Mouse (Mus musculus) CH12.LX (cell line): ENCODE measurements around the gene Cfap77. TPM values are rescaled to one million over a fixed set of nuclear protein-coding genes. Genes with fewer than 3 reads are reported as not detected.

Source experiments
- DNase-seq: peaks from one replicate; pipeline ENCODE4 v3.0.0-alpha.2; 2013; ENCODE audit errors: extremely low read depth
- H3K27ac ChIP-seq: 2 replicates; pipeline ENCODE4 v1.5.1; 2012; ENCODE audit warnings: low read depth, mild to moderate bottlenecking, control low read depth, moderate library complexity; ENCODE audit not compliant: insufficient read depth
- H3K27me3 ChIP-seq: replicated peaks from 2 replicates; pipeline ENCODE3; 2012; ENCODE audit warnings: inconsistent platforms
- H3K36me3 ChIP-seq, 2 experiments: replicated peaks in 1 of 2; 2 replicates each; pipeline versions ENCODE3 to v1.6.1; 2012; ENCODE audit warnings: inconsistent platforms in 1 of 2, low read length in 1 of 2, mild to moderate bottlenecking in 1 of 2, mixed read lengths in 1 of 2, moderate library complexity in 1 of 2; ENCODE audit not compliant: control insufficient read depth in 1 of 2, insufficient read depth in 1 of 2
- H3K4me1 ChIP-seq, 2 experiments: 2 replicates each; pipeline ENCODE4 v1.6.1; 2012; ENCODE audit warnings: inconsistent platforms in 1 of 2, moderate library complexity in 1 of 2; ENCODE audit not compliant: insufficient read depth in 2 of 2, control insufficient read depth in 1 of 2
- H3K4me2 ChIP-seq: 2 replicates; pipeline ENCODE4 v1.6.1; 2012; ENCODE audit warnings: low read depth, mild to moderate bottlenecking, control low read depth; ENCODE audit not compliant: poor library complexity, insufficient read depth, severe bottlenecking
- H3K4me3 ChIP-seq, 3 experiments: fragments of 150-350 bp in 1 of 3; sonication (generic) in 1 of 3; replicated peaks in 1 of 3; 2 replicates each; pipeline versions ENCODE3 to v1.5.1; 2011 to 2012; ENCODE audit warnings: low read depth in 2 of 3, low read length in 2 of 3, mild to moderate bottlenecking in 2 of 3, moderate library complexity in 2 of 3, control low read depth in 1 of 3, improper control_type of control experiment in 1 of 3, inconsistent platforms in 1 of 3, mixed read lengths in 1 of 3; ENCODE audit not compliant: poor library complexity in 1 of 3
- H3K79me2 ChIP-seq: replicated peaks from 2 replicates; pipeline ENCODE4 v1.6.1; 2012; ENCODE audit warnings: mild to moderate bottlenecking, moderate library complexity; ENCODE audit not compliant: control insufficient read depth, poor library complexity, insufficient read depth, severe bottlenecking; ENCODE audit errors: extremely low read depth
- H3K9ac ChIP-seq: 2 replicates; pipeline ENCODE4 v1.6.1; 2012; ENCODE audit warnings: low read depth, mild to moderate bottlenecking, control low read depth, moderate library complexity; ENCODE audit not compliant: insufficient read depth
- H3K9me3 ChIP-seq: replicated peaks from 2 replicates; pipeline ENCODE3; 2012; ENCODE audit warnings: low read length, inconsistent platforms, mixed read lengths
- BHLHE40 ChIP-seq: IDR thresholded peaks from 2 replicates; pipeline ENCODE4 v1.6.1; 2011; ENCODE audit warnings: mild to moderate bottlenecking, low read depth, low read length, improper control_type of control experiment
- CHD2 ChIP-seq: IDR thresholded peaks from 2 replicates; pipeline ENCODE4 v1.6.1; 2011; ENCODE audit warnings: low read length, improper control_type of control experiment
- E2F4 ChIP-seq: IDR thresholded peaks from 2 replicates; pipeline ENCODE4 v1.6.1; 2011; ENCODE audit warnings: low read depth, low read length, improper control_type of control experiment; ENCODE audit not compliant: insufficient replicate concordance
- ELF1 ChIP-seq: IDR thresholded peaks from 2 replicates; pipeline ENCODE4 v1.6.1; 2014; ENCODE audit warnings: low read depth, mild to moderate bottlenecking, inconsistent platforms, low read length, improper control_type of control experiment
- EP300 ChIP-seq: IDR thresholded peaks from 2 replicates; pipeline ENCODE4 v1.6.1; 2011; ENCODE audit warnings: low read length, improper control_type of control experiment
- HCFC1 ChIP-seq: IDR thresholded peaks from 2 replicates; pipeline ENCODE4 v1.6.1; 2012; ENCODE audit warnings: low read depth, mild to moderate bottlenecking, inconsistent platforms, low read length, improper control_type of control experiment
- JUND ChIP-seq: conservative IDR thresholded peaks from 2 replicates; pipeline ENCODE4 v1.6.1; 2011; ENCODE audit warnings: low read depth, low read length, improper control_type of control experiment
- KAT2A ChIP-seq: IDR thresholded peaks from 2 replicates; pipeline ENCODE4 v1.6.1; 2012; ENCODE audit warnings: low read length, improper control_type of control experiment, inconsistent platforms; ENCODE audit not compliant: insufficient replicate concordance
- MXI1 ChIP-seq: IDR thresholded peaks from 2 replicates; pipeline ENCODE4 v1.6.1; 2011; ENCODE audit warnings: mild to moderate bottlenecking, low read depth, low read length, improper control_type of control experiment
- RAD21 ChIP-seq: IDR thresholded peaks from 2 replicates; pipeline ENCODE4 v1.6.1; 2011; ENCODE audit warnings: low read depth, mild to moderate bottlenecking, low read length, improper control_type of control experiment, moderate library complexity
- RCOR1 ChIP-seq: conservative IDR thresholded peaks from 2 replicates; pipeline ENCODE4 v1.6.1; 2012; ENCODE audit warnings: low read depth, mild to moderate bottlenecking, inconsistent platforms, low read length, improper control_type of control experiment
- SMC3 ChIP-seq: IDR thresholded peaks from 2 replicates; pipeline ENCODE4 v1.6.1; 2011; ENCODE audit warnings: low read depth, low read length, improper control_type of control experiment
- TCF12 ChIP-seq: IDR thresholded peaks from 2 replicates; pipeline ENCODE4 v1.6.1; 2014; ENCODE audit warnings: low read depth, mild to moderate bottlenecking, inconsistent platforms, low read length, improper control_type of control experiment
- UBTF ChIP-seq: IDR thresholded peaks from 2 replicates; pipeline ENCODE4 v1.6.1; 2012; ENCODE audit warnings: low read depth, mild to moderate bottlenecking, inconsistent platforms, low read length, improper control_type of control experiment, moderate library complexity
- ZC3H11A ChIP-seq: IDR thresholded peaks from 2 replicates; pipeline ENCODE4 v1.6.1; 2012; ENCODE audit warnings: low read depth, mild to moderate bottlenecking, inconsistent platforms, low read length, improper control_type of control experiment
- ZKSCAN1 ChIP-seq: IDR thresholded peaks from 2 replicates; pipeline ENCODE4 v1.6.1; 2012; ENCODE audit warnings: low read depth, inconsistent platforms, low read length, improper control_type of control experiment, borderline replicate concordance
- ZMIZ1 ChIP-seq: IDR thresholded peaks from 2 replicates; pipeline ENCODE4 v1.6.1; 2012; ENCODE audit warnings: low read depth, mild to moderate bottlenecking, inconsistent platforms, low read length, improper control_type of control experiment
- dilution Hi-C: fragments of 300-500 bp; cut with MboI; formaldehyde crosslinking; loops from 2 replicates; pipeline ENCODE4 v1.14.3; 2020; ENCODE audit warnings: low sequenced_read_pairs; ENCODE audit not compliant: extremely low pct_unique_long_range_greater_than_20kb, extremely low pct_ligation_motif_present
- in situ Hi-C: fragments of 300-500 bp; cut with MboI; formaldehyde crosslinking; loops from 3 replicates; pipeline ENCODE4 v1.14.3; 2019; ENCODE audit warnings: low sequenced_read_pairs, low pct_ligation_motif_present, low pct_unique_long_range_greater_than_20kb, mixed read lengths
- polyA plus RNA-seq: library from polyadenylated mRNA; unstranded; fragments of >175 nt; gene quantifications from 2 replicates; pipeline ENCODE4 v1.2.1, GENCODE M21; 2012; ENCODE audit warnings: low read depth; ENCODE audit not compliant: insufficient read length
- total RNA-seq, 2 experiments: library from RNA; depleted of rRNA; stranded (reverse); fragments of 300-350 nt in 1 of 2; fragments of >200 nt in 1 of 2; gene quantifications; 2 replicates each; pipeline ENCODE4 v1.2.3; 2012 to 2014

Gene Cfap77
- total and polyA plus RNA-seq, 3 experiments: 0.25 to 0.47 (median 0.35) TPM

DNA sequence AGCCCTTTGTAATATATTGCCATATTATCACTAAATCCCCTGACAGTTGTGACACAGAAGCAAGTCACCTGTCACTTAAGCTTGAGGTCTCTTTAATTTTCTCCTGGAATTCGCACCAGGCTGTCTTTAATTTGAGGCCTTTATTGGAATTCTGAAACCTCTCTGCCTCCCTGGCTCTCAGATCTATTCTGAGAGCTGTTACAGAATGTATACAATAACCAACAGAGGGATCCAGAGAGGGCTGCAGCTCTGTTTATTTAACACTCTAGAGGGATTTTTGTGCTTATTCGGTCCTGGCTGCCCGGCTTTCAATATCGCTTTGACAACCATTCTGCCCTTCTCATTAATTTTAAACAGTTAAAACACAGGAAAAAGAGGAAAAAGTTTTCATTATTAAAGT lies 170.0 kb downstream of the Cfap77 start:
- Histone ChIP-seq H3K4me3 (no peak overlapping the region), H3K4me1 (no peaks in the 10 kb centered on the region), H3K4me2 (no peak overlapping the region), H3K27me3 (no peaks in the 10 kb centered on the region), H3K36me3 (peaks cover 62 to 94% of the 10 kb centered on the region in 2 experiments), H3K27ac (no peak overlapping the region), H3K79me2 (no peaks in the 10 kb centered on the region), H3K9me3 (no peaks in the 10 kb centered on the region), H3K9ac (no peak overlapping the region)
- DNase-seq: no peak
- no peak for TF ChIP-seq BHLHE40
- TF ChIP-seq SMC3: no peak
- no peak for TF ChIP-seq MXI1
- no peak for TF ChIP-seq JUND
- TF ChIP-seq ZKSCAN1: no peak
- TF ChIP-seq RAD21: no peak
- TF ChIP-seq E2F4: no peak
- no peak for TF ChIP-seq ELF1
- dilution Hi-C loops: no loop called here
- in situ Hi-C loops: no loop called here

DNA sequence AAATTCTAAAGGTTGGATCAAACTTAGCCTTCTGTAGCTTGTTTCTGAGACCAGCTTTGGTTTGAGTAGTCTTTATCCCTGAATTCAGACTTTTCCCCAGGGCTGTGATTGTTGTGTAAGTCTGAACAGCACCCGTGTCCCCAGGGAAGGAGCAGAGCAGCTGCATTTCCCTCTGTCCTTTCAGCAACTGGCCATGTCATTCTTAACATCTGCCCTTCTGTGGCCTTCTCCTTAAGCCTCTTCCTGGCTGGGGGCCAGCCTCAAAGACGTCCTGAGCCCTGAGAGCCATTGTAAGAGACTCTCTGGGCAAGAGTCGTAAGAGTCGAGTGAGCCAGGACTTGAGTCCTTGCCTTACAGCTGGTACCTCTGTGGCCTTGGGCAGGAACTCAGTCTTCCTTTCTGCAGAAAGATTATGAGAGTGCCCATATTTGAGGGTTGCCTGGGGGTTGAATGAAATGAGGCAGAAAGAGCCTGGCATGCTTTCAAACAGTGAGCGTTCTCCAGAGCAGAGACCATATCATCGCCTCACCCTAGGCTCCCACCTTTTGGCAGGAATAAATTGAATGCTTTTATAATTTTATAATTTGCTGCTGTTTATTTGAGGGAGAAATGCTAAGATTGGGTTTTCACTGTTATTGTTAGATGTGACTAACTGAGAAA lies 171.9 kb downstream of the Cfap77 start:
- no peaks in the 10 kb centered on the region for H3K27me3 ChIP-seq
- DNase-seq: no peak
- H3K79me2 ChIP-seq: no peaks in the 10 kb centered on the region
- H3K9ac ChIP-seq: no peak overlapping the region
- no peaks in the 10 kb centered on the region for H3K9me3 ChIP-seq
- dilution Hi-C loops: no loop called here
- no peak for TF ChIP-seq TCF12
- TF ChIP-seq SMC3: no peak
- no peak for TF ChIP-seq HCFC1
- no peak for TF ChIP-seq ZMIZ1
- TF ChIP-seq CHD2: no peak
- no peak for TF ChIP-seq UBTF
- no peak for TF ChIP-seq KAT2A
- no peak for TF ChIP-seq ZKSCAN1
- no peak for TF ChIP-seq EP300
- no peak for TF ChIP-seq RCOR1
- TF ChIP-seq ZC3H11A: no peak
- no peak overlapping the region for H3K4me3 ChIP-seq
- no peak overlapping the region for H3K4me2 ChIP-seq
- H3K36me3 ChIP-seq: peaks cover 53 to 89% of the 10 kb centered on the region in 2 experiments
- no peak overlapping the region for H3K27ac ChIP-seq
- no peaks in the 10 kb centered on the region for H3K4me1 ChIP-seq
- in situ Hi-C loops: no loop called here
